Mouse (Mus musculus) intestine, postnatal 0 days (tissue): ENCODE measurements around the gene Nisch. TPM values are rescaled to one million over a fixed set of nuclear protein-coding genes. Genes with fewer than 3 reads are reported as not detected.

ENCODE experiments used
- ATAC-seq: fragments of 200-750 bp; cut with Nextera tagmentation; 2 replicates; pipeline ENCODE4 v1.8.0; 2017; ENCODE audit warnings: mild to moderate bottlenecking, moderate TSS enrichment, moderate library complexity
- H3K27ac ChIP-seq: fragments of 300-500 bp; sonication (generic); 2 replicates; pipeline ENCODE4 v1.5.1; 2014; ENCODE audit warnings: mild to moderate bottlenecking, low read depth, low read length, moderate library complexity
- H3K27me3 ChIP-seq: fragments of 300-500 bp; sonication (generic); replicated peaks from 2 replicates; pipeline ENCODE4 v1.6.1; 2014; ENCODE audit warnings: low read length, mixed read lengths; ENCODE audit not compliant: control insufficient read depth, insufficient read depth
- H3K36me3 ChIP-seq: fragments of 300-500 bp; sonication (generic); 2 replicates; pipeline ENCODE4 v1.6.1; 2014; ENCODE audit warnings: mild to moderate bottlenecking, moderate library complexity; ENCODE audit not compliant: control insufficient read depth, insufficient read depth
- H3K4me1 ChIP-seq: fragments of 300-500 bp; sonication (generic); replicated peaks from 2 replicates; pipeline ENCODE4 v1.6.1; 2014; ENCODE audit warnings: antibody characterized with exemption, low read length, mixed read lengths; ENCODE audit not compliant: control insufficient read depth, insufficient read depth
- H3K4me2 ChIP-seq: fragments of 300-500 bp; sonication (generic); replicated peaks from 2 replicates; pipeline ENCODE4 v1.6.1; 2014; ENCODE audit warnings: low read depth, mild to moderate bottlenecking, moderate library complexity
- H3K4me3 ChIP-seq: fragments of 300-500 bp; sonication (generic); 2 replicates; pipeline ENCODE4 v1.5.1; 2014; ENCODE audit warnings: low read depth, low read length
- H3K9ac ChIP-seq: fragments of 300-500 bp; sonication (generic); 2 replicates; pipeline ENCODE4 v1.6.1; 2014; ENCODE audit warnings: mild to moderate bottlenecking, low read depth, low read length
- H3K9me3 ChIP-seq: fragments of 300-500 bp; sonication (generic); 2 replicates; pipeline ENCODE4 v1.6.1; 2016; ENCODE audit warnings: mixed run types; ENCODE audit not compliant: control insufficient read depth
- CTCF ChIP-seq: sonication (generic); IDR thresholded peaks from 2 replicates; pipeline ENCODE4 v1.5.1; 2016; ENCODE audit warnings: low read depth, mild to moderate bottlenecking, control low read depth, antibody characterized with exemption, moderate library complexity
- WGBS: fragments of 180-500 bp; shearing (Covaris S2); extraction: QIAGEN DNeasy Blood & Tissue Kit; methylation state at CpG from one replicate; pipeline ENCODE4 v1.1.7; 2014; 5-methylcytosine and 5-hydroxymethylcytosine counted together
- polyA plus RNA-seq: library from polyadenylated mRNA; unstranded; fragments of >200 nt; fragmentation: Nextera tagmentation; extraction: Ambion mirVana; gene quantifications from 2 replicates; pipeline ENCODE4 v1.2.1, GENCODE M21; 2015

Nisch gene
- polyA plus RNA-seq, 1 experiment from 2014 or later: 74.1 TPM

GRCm38 (mm10) chr14:31130236-31131220 is 86.2 kb downstream of the Nisch start, which contains the start of gene Nt5dc2:
Nt5dc2 (plus strand) TSS chr14:31131053.
- peak; percentile 31; the same call in 1 of the 2 replicates for ATAC-seq
- peak within 1 kb of the TSS; percentile 46 for H3K9ac ChIP-seq
- peak within 1 kb of the TSS; percentile 64 for H3K4me3 ChIP-seq
- H3K27ac ChIP-seq: no peak within 1 kb of the TSS
- H3K4me2 ChIP-seq: peak within 1 kb of the TSS; percentile 96
- no peaks in the 10 kb centered on the region for H3K27me3 ChIP-seq
- H3K4me1 ChIP-seq: peaks cover 14% of the 10 kb centered on the region
- H3K36me3 ChIP-seq: no peaks in the 10 kb centered on the region
- WGBS: 4% methylated on average over 37 of the region's 63 CpGs
- H3K9me3 ChIP-seq: no peaks in the 10 kb centered on the region
- TF ChIP-seq CTCF: peak; percentile 39

- Histone ChIP-seq H3K4me3 (peak overlapping the region; percentile 72), H3K9ac (no peak overlapping the region)
These were observed 87.2 kb downstream of the Nisch start for GRCm38 (mm10) chr14:31129326-31130235.

GRCm38 (mm10) chr14:31128826-31129219 is 87.9 kb downstream of the Nisch start, which contains the start of gene Smim4:
Smim4 (minus strand) TSS chr14:31128956.
- Histone ChIP-seq H3K36me3 (peaks cover 2% of the 10 kb centered on the region; the same call in 1 of the 2 replicates), H3K27ac (peak within 1 kb of the TSS; percentile 84), H3K9ac (peak within 1 kb of the TSS; percentile 72), H3K27me3 (no peaks in the 10 kb centered on the region), H3K4me3 (peak within 1 kb of the TSS; percentile 72), H3K4me1 (peaks cover 14% of the 10 kb centered on the region), H3K4me2 (peak within 1 kb of the TSS; percentile 89), H3K9me3 (no peaks in the 10 kb centered on the region)
- TF ChIP-seq CTCF: peak; percentile 83
- peak; percentile 96 for ATAC-seq
- WGBS: under 1% methylated on average over 33 of the region's 33 CpGs

More at GRCm38 (mm10) chr14:31129326-31130235, 87.2 kb downstream of the Nisch start:
- Histone ChIP-seq H3K9me3 (no peaks in the 10 kb centered on the region), H3K27ac (no peak overlapping the region), H3K4me1 (peaks cover 14% of the 10 kb centered on the region), H3K4me2 (peak overlapping the region; percentile 96), H3K27me3 (no peaks in the 10 kb centered on the region), H3K36me3 (no peaks in the 10 kb centered on the region)
- 61% methylated on average over 15 of the region's 15 CpGs for WGBS
- no peak for ATAC-seq
- TF ChIP-seq CTCF: no peak

GRCm38 (mm10) chr14:31128101-31128825 is 88.5 kb downstream of the Nisch start:
- TF ChIP-seq CTCF: no peak
- Histone ChIP-seq H3K36me3 (peaks cover 4% of the 10 kb centered on the region; the same call in 1 of the 2 replicates), H3K9ac (peak overlapping the region; percentile 72), H3K4me2 (peak overlapping the region; percentile 89), H3K27ac (peak overlapping the region; percentile 84), H3K27me3 (no peaks in the 10 kb centered on the region), H3K4me1 (peaks cover 11% of the 10 kb centered on the region), H3K9me3 (no peaks in the 10 kb centered on the region), H3K4me3 (peak overlapping the region; percentile 72)
- ATAC-seq: peak; percentile 31; the same call in 1 of the 2 replicates
- 2% methylated on average over 23 of the region's 23 CpGs for WGBS

- H3K4me2 ChIP-seq: no peak overlapping the region
- no peak overlapping the region for H3K27ac ChIP-seq
- no peak overlapping the region for H3K9ac ChIP-seq
- H3K27me3 ChIP-seq: no peaks in the 10 kb centered on the region
- 81% methylated on average over 8 of the region's 8 CpGs for WGBS
- H3K36me3 ChIP-seq: peaks cover 5% of the 10 kb centered on the region; the same call in 1 of the 2 replicates
- no peak for TF ChIP-seq CTCF
- no peaks in the 10 kb centered on the region for H3K9me3 ChIP-seq
- H3K4me3 ChIP-seq: no peak overlapping the region
- peaks cover 1% of the 10 kb centered on the region; the same call in 1 of the 2 replicates for H3K4me1 ChIP-seq
- ATAC-seq: no peak
These were observed 89.9 kb downstream of the Nisch start for GRCm38 (mm10) chr14:31126826-31127225.
